Mouse (Mus musculus) heart, embryonic 15.5 days (tissue): Measurements from ENCODE around the gene Qrich1. TPM values are rescaled to one million over a fixed set of nuclear protein-coding genes. Genes with fewer than 3 reads are reported as not detected.

Source experiments
- ATAC-seq: fragments of 200-750 bp; cut with Nextera tagmentation; replicated peaks from 2 replicates; pipeline ENCODE4 v1.8.0; 2017; ENCODE audit warnings: low read depth, moderate TSS enrichment; ENCODE audit not compliant: insufficient number of reproducible peaks, insufficient read depth, low FRiP score
- H3K27ac ChIP-seq: fragments of 300-500 bp; sonication (generic); 2 replicates; pipeline ENCODE4 v1.5.1; 2015; ENCODE audit warnings: mild to moderate bottlenecking, inconsistent platforms
- H3K27me3 ChIP-seq: fragments of 300-500 bp; sonication (generic); 2 replicates; pipeline ENCODE4 v1.6.1; 2015; ENCODE audit warnings: inconsistent platforms
- H3K36me3 ChIP-seq: fragments of 300-500 bp; sonication (generic); 2 replicates; pipeline ENCODE4 v1.6.1; 2015; ENCODE audit warnings: mild to moderate bottlenecking, inconsistent platforms
- H3K4me1 ChIP-seq: fragments of 300-500 bp; sonication (generic); replicated peaks from 2 replicates; pipeline ENCODE4 v1.6.1; 2015; ENCODE audit warnings: inconsistent platforms
- H3K4me2 ChIP-seq: fragments of 300-500 bp; sonication (generic); 2 replicates; pipeline ENCODE4 v1.6.1; 2015; ENCODE audit warnings: inconsistent platforms, mild to moderate bottlenecking, moderate library complexity
- H3K4me3 ChIP-seq: fragments of 300-500 bp; sonication (generic); 2 replicates; pipeline ENCODE4 v1.5.1; 2015; ENCODE audit warnings: mild to moderate bottlenecking, inconsistent platforms
- H3K9ac ChIP-seq: fragments of 300-500 bp; sonication (generic); 2 replicates; pipeline ENCODE4 v1.6.1; 2015; ENCODE audit warnings: mild to moderate bottlenecking, inconsistent platforms
- H3K9me3 ChIP-seq: fragments of 300-500 bp; sonication (generic); replicated peaks from 2 replicates; pipeline ENCODE4 v1.6.1; 2016; ENCODE audit warnings: inconsistent platforms
- WGBS: fragments of 180-500 bp; shearing (Covaris S2); methylation state at CpG from one replicate; pipeline ENCODE4 v1.1.7; 2015; ENCODE audit warnings: mixed read lengths; 5-methylcytosine and 5-hydroxymethylcytosine counted together
- polyA plus RNA-seq: library from polyadenylated mRNA; unstranded; fragments of >200 nt; fragmentation: Nextera tagmentation; extraction: Ambion mirVana; gene quantifications from 2 replicates; pipeline ENCODE4 v1.2.1, GENCODE M21; 2015

Qrich1 gene
- polyA plus RNA-seq, 1 experiment from 2014 or later = 75.1 TPM

- WGBS = under 1% methylated on average over 73 of the region's 73 CpGs
- peak; percentile 84 for ATAC-seq
These were observed 50.5 kb downstream of the Qrich1 start, which contains the start of gene Ndufaf3 for GRCm38 (mm10) chr9:108566815-108567776. TSS of gene Ndufaf3 (minus strand) at chr9:108567434.

GRCm38 (mm10) chr9:108567931-108568419 is 51.4 kb downstream of the Qrich1 start:
- Histone ChIP-seq H3K4me2 (peak overlapping the region; percentile 99), H3K9me3 (no peaks in the 10 kb centered on the region), H3K9ac (peak overlapping the region; percentile 86), H3K27ac (peak overlapping the region; percentile 98), H3K4me1 (peaks cover 39% of the 10 kb centered on the region), H3K4me3 (peak overlapping the region; percentile 85), H3K36me3 (peaks cover 50% of the 10 kb centered on the region), H3K27me3 (no peaks in the 10 kb centered on the region)
- ATAC-seq = no peak
- WGBS = 11% methylated on average over 18 of the region's 18 CpGs

More at GRCm38 (mm10) chr9:108566815-108567776, 50.5 kb downstream of the Qrich1 start, which contains the start of gene Ndufaf3:
- Histone ChIP-seq H3K4me1 (peaks cover 39% of the 10 kb centered on the region), H3K4me2 (peak within 1 kb of the TSS; percentile 99), H3K4me3 (peak within 1 kb of the TSS; percentile 85), H3K9ac (peak within 1 kb of the TSS; percentile 86), H3K27me3 (no peaks in the 10 kb centered on the region), H3K27ac (peak within 1 kb of the TSS; percentile 98), H3K9me3 (no peaks in the 10 kb centered on the region), H3K36me3 (peaks cover 47% of the 10 kb centered on the region)

DNA sequence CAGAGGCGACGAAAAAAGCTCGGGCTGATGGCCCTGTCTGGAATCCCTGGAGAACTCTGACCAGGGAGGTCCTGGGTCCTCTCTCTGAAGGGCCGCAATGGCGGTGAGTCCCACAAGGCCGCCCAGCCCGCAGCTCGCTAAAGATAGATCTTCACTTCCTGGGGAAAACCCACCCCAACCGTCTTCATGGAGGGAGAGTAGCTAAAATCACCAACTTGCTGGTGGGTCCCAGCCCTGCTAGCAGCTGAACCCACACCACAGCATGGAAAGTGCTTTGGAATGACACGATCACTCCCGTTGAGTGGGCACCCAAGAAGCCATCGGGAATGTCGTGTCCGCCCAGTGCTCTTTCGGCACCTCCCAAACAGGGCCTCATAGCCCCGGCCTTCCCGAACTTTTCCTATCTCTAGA is 51.9 kb downstream of the Qrich1 start:
- peaks cover 41% of the 10 kb centered on the region for H3K4me1 ChIP-seq
- no peaks in the 10 kb centered on the region for H3K9me3 ChIP-seq
- peak overlapping the region; percentile 85 for H3K4me3 ChIP-seq
- H3K9ac ChIP-seq = peak overlapping the region; percentile 86; the same call in 1 of the 2 replicates
- WGBS = 66% methylated on average over 17 of the region's 17 CpGs
- peaks cover 52% of the 10 kb centered on the region for H3K36me3 ChIP-seq
- H3K4me2 ChIP-seq = peak overlapping the region; percentile 99
- no peak for ATAC-seq
- no peaks in the 10 kb centered on the region for H3K27me3 ChIP-seq
- H3K27ac ChIP-seq = peak overlapping the region; percentile 98

DNA sequence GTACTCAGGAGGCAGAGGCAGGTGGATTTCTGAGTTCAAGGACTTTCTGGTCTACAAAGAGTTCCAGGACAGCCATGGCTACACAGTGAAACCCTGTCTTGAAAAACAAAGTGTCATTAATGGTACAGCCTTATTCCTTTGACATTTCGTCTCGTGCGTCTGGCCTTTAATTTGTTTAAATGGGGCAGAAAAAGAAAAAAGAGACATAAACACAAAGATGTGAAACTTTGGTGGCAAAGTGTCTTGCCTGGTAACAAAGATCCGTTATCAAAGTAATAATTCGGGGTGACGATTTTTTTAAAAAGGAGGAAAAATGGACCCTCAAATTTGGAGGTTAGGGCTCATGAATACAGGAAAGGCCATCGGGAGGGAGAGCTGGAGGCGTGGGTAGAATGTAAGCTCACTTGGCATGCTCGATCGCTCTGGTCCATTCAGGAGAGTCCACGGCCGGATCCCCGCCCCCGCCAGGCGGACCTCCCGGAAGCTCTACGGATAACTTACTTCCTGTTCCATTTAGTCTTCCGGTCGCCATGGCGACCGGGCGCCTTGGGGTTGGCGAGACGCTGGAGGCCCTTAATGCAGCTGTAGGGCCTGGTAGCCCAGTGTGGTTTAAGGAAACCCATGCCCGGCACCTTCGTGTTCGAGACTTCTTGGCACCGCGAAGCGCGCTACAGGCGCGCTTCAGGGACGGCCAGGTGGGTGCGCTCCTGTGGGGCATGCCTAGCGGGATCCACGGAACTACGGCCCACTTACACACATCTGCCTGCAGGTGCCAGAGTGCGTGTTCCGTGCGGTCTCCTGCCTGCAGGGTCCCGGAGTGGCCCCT is 53.0 kb downstream of the Qrich1 start, which contains the start of gene Dalrd3:
TSS of gene Dalrd3 (plus strand) at position 506 of the 826 bp plus-strand sequence.
- Histone ChIP-seq H3K36me3 (peaks cover 46% of the 10 kb centered on the region), H3K9me3 (no peaks in the 10 kb centered on the region), H3K4me1 (peaks cover 52% of the 10 kb centered on the region), H3K4me3 (peak within 1 kb of the TSS; percentile 69), H3K27ac (peak within 1 kb of the TSS; percentile 67), H3K27me3 (no peaks in the 10 kb centered on the region), H3K4me2 (peak within 1 kb of the TSS; percentile 96), H3K9ac (peak within 1 kb of the TSS; percentile 68)
- ATAC-seq = peak; percentile 45
- 6% methylated on average over 42 of the region's 42 CpGs for WGBS

- Histone ChIP-seq H3K4me1 (peaks cover 58% of the 10 kb centered on the region), H3K27ac (peak overlapping the region; percentile 67), H3K27me3 (no peaks in the 10 kb centered on the region), H3K4me2 (peak overlapping the region; percentile 96), H3K4me3 (peak overlapping the region; percentile 69), H3K9me3 (no peaks in the 10 kb centered on the region), H3K9ac (peak overlapping the region; percentile 68), H3K36me3 (peaks cover 38% of the 10 kb centered on the region)
- WGBS = 1% methylated on average over 40 of the region's 40 CpGs
- ATAC-seq = 0 out of 2 replicates have a peak, but pooled peaks have one; percentile 1
These were observed 53.7 kb downstream of the Qrich1 start for GRCm38 (mm10) chr9:108570207-108570896.

DNA sequence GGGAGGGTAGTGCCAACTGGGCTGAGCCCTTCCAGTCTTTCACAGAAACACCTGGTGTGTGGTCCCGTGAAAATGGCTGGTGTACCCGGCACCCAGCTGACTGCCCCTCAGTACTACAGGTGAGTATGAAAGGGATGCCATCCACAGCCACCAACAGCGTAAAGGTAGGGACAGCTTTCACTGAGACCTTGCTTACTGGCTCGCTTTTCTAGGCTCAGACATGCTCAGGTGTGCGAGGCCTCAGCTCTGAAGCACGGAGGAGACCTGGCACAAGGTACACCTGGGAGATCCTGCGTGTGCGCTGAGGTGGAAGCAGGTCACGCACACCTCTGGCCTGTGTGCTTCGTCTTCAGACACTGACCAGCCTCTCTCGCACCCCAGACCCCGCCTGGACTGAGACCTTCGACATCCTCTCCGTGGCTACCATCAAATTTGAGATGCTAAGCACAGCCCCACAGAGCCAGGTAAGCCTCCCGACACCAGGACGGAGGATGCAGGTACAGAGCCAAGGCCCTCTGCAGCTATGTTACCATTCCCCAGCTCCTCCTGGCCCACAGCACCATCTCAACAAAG is 54.9 kb downstream of the Qrich1 start:
- H3K4me1 ChIP-seq = peaks cover 58% of the 10 kb centered on the region
- H3K27ac ChIP-seq = no peak overlapping the region
- peaks cover 37% of the 10 kb centered on the region for H3K36me3 ChIP-seq
- no peak overlapping the region for H3K9ac ChIP-seq
- no peak overlapping the region for H3K4me3 ChIP-seq
- no peaks in the 10 kb centered on the region for H3K27me3 ChIP-seq
- ATAC-seq = no peak
- no peak overlapping the region for H3K4me2 ChIP-seq
- H3K9me3 ChIP-seq = no peaks in the 10 kb centered on the region
- 90% methylated on average over 16 of the region's 16 CpGs for WGBS

DNA sequence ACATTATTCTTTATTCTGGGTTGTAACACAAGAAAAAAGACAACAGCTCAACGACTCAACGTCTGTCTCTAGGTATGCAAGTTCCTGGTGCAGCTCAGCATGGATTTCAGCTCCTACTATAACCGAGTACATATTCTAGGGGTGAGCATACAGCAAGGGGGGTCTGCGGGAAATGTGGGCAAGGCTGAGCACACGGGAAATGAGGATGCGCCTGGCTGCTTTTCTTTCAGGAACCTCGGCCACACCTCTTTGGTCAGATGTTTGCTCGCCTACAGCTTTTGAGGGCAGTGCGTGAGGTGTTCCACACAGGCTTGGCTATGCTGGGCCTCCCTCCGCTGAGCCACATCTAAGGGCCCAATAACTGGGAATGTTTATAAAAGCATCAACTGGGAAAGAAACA is 55.7 kb downstream of the Qrich1 start:
- H3K36me3 ChIP-seq = peaks cover 37% of the 10 kb centered on the region

DNA sequence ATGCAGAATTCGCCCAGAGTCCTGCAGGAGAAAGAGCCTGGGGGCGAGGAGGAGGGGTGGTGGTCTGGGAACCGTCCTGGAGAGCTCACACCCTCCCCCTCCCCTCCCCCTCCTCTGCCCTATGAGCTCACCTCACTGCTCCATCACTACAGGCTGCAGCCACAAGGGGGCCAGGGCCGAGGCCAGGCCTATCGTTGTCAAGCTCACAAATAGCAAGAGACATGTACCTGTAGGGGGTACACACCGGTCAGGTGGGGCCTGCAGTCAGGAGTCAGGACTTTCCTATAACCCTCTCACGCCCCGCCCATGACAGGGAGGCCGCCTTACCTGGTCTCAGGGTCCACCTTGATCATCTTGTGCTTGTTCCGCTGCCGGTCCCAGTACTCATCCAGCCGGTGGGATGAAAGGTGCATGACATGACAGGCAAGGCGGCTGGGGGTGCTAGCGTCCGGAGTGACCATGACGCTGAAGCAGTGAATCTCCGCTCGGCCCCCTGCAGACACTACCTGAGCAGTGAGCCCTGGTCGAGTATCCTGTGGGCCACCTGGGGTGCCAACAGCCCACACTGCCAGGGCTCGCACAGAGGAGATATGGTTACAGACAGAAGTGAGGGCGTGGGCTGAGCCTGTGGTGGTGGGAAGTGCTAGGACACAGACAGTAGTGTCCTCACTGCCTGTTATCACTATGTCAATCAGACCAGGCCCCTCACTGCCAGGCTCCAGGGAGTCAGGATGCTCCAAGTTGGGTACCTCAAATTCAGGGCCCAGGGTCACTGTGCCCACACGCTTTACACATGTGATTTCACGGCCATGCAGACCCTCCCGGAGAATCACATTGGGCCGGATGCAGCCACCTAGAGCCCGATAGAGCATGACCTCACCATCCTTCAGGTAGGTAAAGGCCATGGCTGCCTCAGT is 57.4 kb downstream of the Qrich1 start:
- H3K9me3 ChIP-seq = no peaks in the 10 kb centered on the region
- H3K4me2 ChIP-seq = no peak overlapping the region
- no peak overlapping the region for H3K9ac ChIP-seq
- no peak overlapping the region for H3K4me3 ChIP-seq
- 57% methylated on average over 26 of the region's 26 CpGs for WGBS
- H3K36me3 ChIP-seq = peaks cover 37% of the 10 kb centered on the region
- H3K4me1 ChIP-seq = peaks cover 63% of the 10 kb centered on the region
- ATAC-seq = no peak
- no peaks in the 10 kb centered on the region for H3K27me3 ChIP-seq
- H3K27ac ChIP-seq = no peak overlapping the region

More for the DNA sequence above, 55.7 kb downstream of the Qrich1 start:
- Histone ChIP-seq H3K4me2 (no peak overlapping the region), H3K9me3 (no peaks in the 10 kb centered on the region), H3K9ac (no peak overlapping the region), H3K4me1 (peaks cover 66% of the 10 kb centered on the region), H3K27me3 (no peaks in the 10 kb centered on the region), H3K4me3 (no peak overlapping the region), H3K27ac (no peak overlapping the region)
- ATAC-seq = no peak
- 85% methylated on average over 10 of the region's 10 CpGs for WGBS

DNA sequence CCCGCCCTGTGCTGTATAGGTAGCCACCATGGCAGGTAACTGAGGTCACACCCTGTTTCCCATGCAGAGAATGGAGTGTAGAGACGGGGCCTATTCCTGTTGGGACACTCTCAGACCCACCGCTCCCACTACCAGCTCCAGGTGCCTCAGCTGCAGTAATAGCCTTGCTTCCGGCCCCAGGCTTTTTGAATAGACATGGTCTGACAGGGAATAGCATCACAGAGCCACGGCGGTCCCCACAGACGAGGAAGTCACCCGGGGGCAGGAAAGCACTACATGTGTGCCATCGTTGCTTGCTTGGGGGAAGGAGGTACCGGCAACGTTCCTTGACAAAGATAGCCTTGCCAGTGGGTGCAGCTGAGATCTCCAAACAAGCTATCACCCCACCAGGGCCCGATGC is 58.3 kb downstream of the Qrich1 start:
- Histone ChIP-seq H3K27ac (no peak overlapping the region), H3K9ac (no peak overlapping the region), H3K9me3 (no peaks in the 10 kb centered on the region), H3K4me2 (no peak overlapping the region), H3K36me3 (peaks cover 37% of the 10 kb centered on the region), H3K4me1 (peaks cover 64% of the 10 kb centered on the region), H3K4me3 (no peak overlapping the region), H3K27me3 (no peaks in the 10 kb centered on the region)
- 89% methylated on average over 12 of the region's 12 CpGs for WGBS
- ATAC-seq = no peak
